Mouse (Mus musculus): ENCODE data around the gene Mef2b.

The Mef2b gene

GRCm38 (mm10) chr8:70139026-70139857 lies at the start of gene Mef2b, which contains the start of the genes Rfxank and Borcs8:
Gene Mef2b, plus strand, starts transcription at chr8:70139711.
Gene Rfxank, minus strand, starts transcription at chr8:70139154.
Gene Borcs8, plus strand, starts transcription at chr8:70139499.
- peak; percentile 97 to 99 for DNase-seq

- no peak for DNase-seq
Observed at GRCm38 (mm10) chr8:70092786-70093185, 46.7 kb upstream of the Mef2b start.

- no peak for DNase-seq
Observed at GRCm38 (mm10) chr8:70099276-70099675, 40.2 kb upstream of the Mef2b start.

GRCm38 (mm10) chr8:70100241-70100640 lies 39.3 kb upstream of the Mef2b start:
- DNase-seq, result no peak

GRCm38 (mm10) chr8:70104506-70104905 lies 35.0 kb upstream of the Mef2b start:
- DNase-seq, result peak; percentile 55 to 73

GRCm38 (mm10) chr8:70104922-70105321 lies 34.6 kb upstream of the Mef2b start:
- no peak for DNase-seq

- DNase-seq, result no peak
Observed at GRCm38 (mm10) chr8:70110451-70110850, 29.1 kb upstream of the Mef2b start.

- DNase-seq, result no peak
Observed at GRCm38 (mm10) chr8:70111192-70111795, 28.2 kb upstream of the Mef2b start.

GRCm38 (mm10) chr8:70112401-70113016 lies 27.0 kb upstream of the Mef2b start:
- no peak for DNase-seq

- no peak for DNase-seq
Observed at GRCm38 (mm10) chr8:70114488-70114887, 25.0 kb upstream of the Mef2b start.

- DNase-seq, result no peak
Observed at GRCm38 (mm10) chr8:70114892-70115291, 24.6 kb upstream of the Mef2b start.

GRCm38 (mm10) chr8:70117611-70118010 lies 21.9 kb upstream of the Mef2b start:
- DNase-seq, result no peak

GRCm38 (mm10) chr8:70118726-70119700 lies 20.5 kb upstream of the Mef2b start:
- DNase-seq, result no peak

- DNase-seq, result peak; percentile 92 to 94
Observed at GRCm38 (mm10) chr8:70120667-70121066, 18.8 kb upstream of the Mef2b start, which contains the start of gene Ncan. Gene Ncan, minus strand, starts transcription at chr8:70120873.

GRCm38 (mm10) chr8:70122863-70123262 lies 16.6 kb upstream of the Mef2b start:
- DNase-seq, result peak in 1 of 2 experiments; percentile 36

- no peak for DNase-seq
Observed at GRCm38 (mm10) chr8:70124992-70125391, 14.5 kb upstream of the Mef2b start.

- peak; percentile 41 to 60 for DNase-seq
Observed at GRCm38 (mm10) chr8:70128435-70128834, 11.1 kb upstream of the Mef2b start.

- DNase-seq, result peak; percentile 50 to 71
Observed at GRCm38 (mm10) chr8:70129309-70129952, 10.1 kb upstream of the Mef2b start.

GRCm38 (mm10) chr8:70130066-70130465 lies 9.4 kb upstream of the Mef2b start:
- no peak for DNase-seq

- peak; percentile 81 to 91 for DNase-seq
Observed at GRCm38 (mm10) chr8:70131166-70131883, 8.2 kb upstream of the Mef2b start, which contains the start of gene Nr2c2ap. Gene Nr2c2ap, plus strand, starts transcription at chr8:70131333.

- no peak for DNase-seq
Observed at GRCm38 (mm10) chr8:70134086-70134485, 5.4 kb upstream of the Mef2b start.

All from cerebellum, postnatal 25 days (tissue).